Mouse (Mus musculus): ENCODE results near the gene Bnip2. TPM values are rescaled to one million over a fixed set of nuclear protein-coding genes. Genes with fewer than 3 reads are reported as not detected.
A peak's percentile ranks its signal among the peaks of the same experiment; 100 is the strongest.

The Bnip2 gene
- total and polyA plus RNA-seq, 3 experiments = 54.3 to 104 (median 88.1) TPM

DNA sequence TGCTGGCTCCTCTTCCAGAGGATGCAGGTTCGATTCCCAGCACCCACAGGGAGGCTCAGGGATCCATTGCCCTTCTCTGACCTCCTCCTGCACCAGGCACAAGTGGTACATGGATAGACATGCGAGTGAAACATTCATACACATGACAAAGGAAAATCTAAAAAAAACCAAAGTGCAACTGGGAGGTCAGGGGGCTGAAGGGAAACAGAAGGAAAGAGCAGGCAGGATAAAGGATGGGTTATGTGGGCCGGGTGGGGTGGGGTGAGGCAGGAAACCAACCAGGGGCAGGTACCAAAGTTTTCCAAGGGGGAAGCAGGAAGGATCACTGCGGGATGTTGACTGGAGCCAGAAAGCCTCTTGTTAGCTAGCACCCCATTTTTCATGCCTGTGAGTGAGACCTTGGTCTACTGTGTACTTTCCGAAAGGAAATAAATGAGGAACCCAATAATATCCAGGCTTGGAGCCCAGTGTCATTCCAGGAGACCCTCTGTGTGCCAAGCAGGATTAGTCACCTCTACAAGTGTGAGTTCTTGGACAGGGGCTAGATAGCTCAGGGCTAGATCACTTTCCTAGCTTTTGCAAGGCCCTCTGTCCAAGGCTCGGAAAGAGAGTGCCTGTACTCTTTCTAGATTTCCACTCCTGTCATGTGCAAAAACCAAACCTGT is 59.6 kb downstream of the Bnip2 start:
- Histone ChIP-seq H3K9ac (ENCODE audit: insufficient read depth, low read depth) (no peak overlapping the region), H3K4me2 (ENCODE audit: insufficient read depth, low read depth, poor library complexity, severe bottlenecking) (no peak overlapping the region), H3K4me3 (replicated peaks in 1 of 3; ENCODE audit: low read depth in 2 of 3, low read length in 2 of 3, poor library complexity in 1 of 3) (no peak overlapping the region), H3K36me3 (replicated peaks in 1 of 2; ENCODE audit: control insufficient read depth in 1 of 2, insufficient read depth in 1 of 2, low read length in 1 of 2) (no peaks in the 10 kb centered on the region), H3K27ac (ENCODE audit: insufficient read depth, low read depth) (no peak overlapping the region), H3K27me3 (replicated peaks) (no peaks in the 10 kb centered on the region), H3K79me2 (replicated peaks; ENCODE audit: control insufficient read depth, extremely low read depth, insufficient read depth, poor library complexity, severe bottlenecking) (no peaks in the 10 kb centered on the region), H3K4me1 (ENCODE audit: control insufficient read depth in 1 of 2, insufficient read depth in 2 of 2) (peaks cover 0 to 9% of the 10 kb centered on the region in 2 experiments; a peak in 2 of 4 replicates), H3K9me3 (replicated peaks; ENCODE audit: low read length) (no peaks in the 10 kb centered on the region)
- dilution Hi-C loops (cut with MboI; ENCODE audit: extremely low pct_ligation_motif_present, extremely low pct_unique_long_range_greater_than_20kb, low sequenced_read_pairs) (no loop called here), in situ Hi-C loops (cut with MboI; ENCODE audit: low pct_ligation_motif_present, low pct_unique_long_range_greater_than_20kb, low sequenced_read_pairs) (no loop called here)
- no peak for TF ChIP-seq E2F4 (IDR thresholded peaks at IDR 0.05; ENCODE audit: insufficient replicate concordance, low read depth, low read length)
- no peak for TF ChIP-seq JUND (conservative IDR thresholded peaks at IDR 0.05; ENCODE audit: low read depth, low read length)
- no peak for TF ChIP-seq ZKSCAN1 (IDR thresholded peaks at IDR 0.05; ENCODE audit: borderline replicate concordance, low read depth, low read length)
- no peak for TF ChIP-seq UBTF (IDR thresholded peaks at IDR 0.05; ENCODE audit: low read depth, low read length)
- TF ChIP-seq MEF2A (IDR thresholded peaks at IDR 0.05; ENCODE audit: borderline replicate concordance, low read depth, low read length) = no peak
- no peak for TF ChIP-seq MAX (IDR thresholded peaks at IDR 0.05; ENCODE audit: low read length)
- no peak for TF ChIP-seq ZNF384 (IDR thresholded peaks at IDR 0.05; ENCODE audit: low read depth, low read length)
- TF ChIP-seq IRF4 (IDR thresholded peaks at IDR 0.05; ENCODE audit: low read depth, low read length) = no peak
- no peak for TF ChIP-seq RAD21 (IDR thresholded peaks at IDR 0.05; ENCODE audit: low read depth, low read length)
- TF ChIP-seq SMC3 (IDR thresholded peaks at IDR 0.05; ENCODE audit: low read depth, low read length) = no peak
- no peak for TF ChIP-seq JUN (IDR thresholded peaks at IDR 0.05; ENCODE audit: insufficient read depth, low read depth, low read length)
- TF ChIP-seq PAX5 (IDR thresholded peaks at IDR 0.05; ENCODE audit: low read length) = no peak
- TF ChIP-seq USF2 (conservative IDR thresholded peaks at IDR 0.05; ENCODE audit: low read depth, low read length) = no peak
- no peak for TF ChIP-seq ETS1 (conservative IDR thresholded peaks at IDR 0.05; ENCODE audit: low read depth, low read length)
- no peak for TF ChIP-seq CHD2 (IDR thresholded peaks at IDR 0.05; ENCODE audit: low read length)
- no peak for DNase-seq (ENCODE audit: extremely low read depth)

DNA sequence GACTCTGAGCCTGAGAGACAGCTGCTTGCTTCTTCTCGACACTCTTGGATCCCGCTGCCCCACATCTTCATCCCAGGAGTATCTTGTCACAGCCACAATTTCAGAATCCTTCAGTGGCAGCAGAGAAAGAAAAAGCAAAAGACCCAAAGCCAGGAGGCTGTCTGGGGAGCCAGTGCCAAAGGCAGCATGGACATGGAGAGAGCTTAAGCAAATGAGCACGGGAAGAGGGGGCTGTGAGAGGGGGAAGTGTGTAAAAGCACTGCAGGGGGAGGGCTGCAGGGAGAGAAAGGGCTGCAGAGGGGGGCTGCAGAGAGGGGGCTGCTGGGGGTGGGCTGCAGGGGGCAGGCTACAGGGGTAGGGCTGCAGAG is 60.1 kb downstream of the Bnip2 start:
- H3K9ac ChIP-seq (ENCODE audit: insufficient read depth, low read depth) = no peak overlapping the region
- in situ Hi-C loops (cut with MboI; ENCODE audit: low pct_ligation_motif_present, low pct_unique_long_range_greater_than_20kb, low sequenced_read_pairs) (no loop called here), dilution Hi-C loops (cut with MboI; ENCODE audit: extremely low pct_ligation_motif_present, extremely low pct_unique_long_range_greater_than_20kb, low sequenced_read_pairs) (no loop called here)
- H3K36me3 ChIP-seq (replicated peaks in 1 of 2; ENCODE audit: control insufficient read depth in 1 of 2, insufficient read depth in 1 of 2, low read length in 1 of 2) = no peaks in the 10 kb centered on the region
- TF ChIP-seq MEF2A (IDR thresholded peaks at IDR 0.05; ENCODE audit: borderline replicate concordance, low read depth, low read length) (no peak), ELF1 (IDR thresholded peaks at IDR 0.05; ENCODE audit: low read depth, low read length) (no peak), ZMIZ1 (IDR thresholded peaks at IDR 0.05; ENCODE audit: low read depth, low read length) (no peak), CHD1 (IDR thresholded peaks at IDR 0.05; ENCODE audit: low read depth, low read length) (no peak)
- no peak overlapping the region for H3K4me3 ChIP-seq (replicated peaks in 1 of 3; ENCODE audit: low read depth in 2 of 3, low read length in 2 of 3, poor library complexity in 1 of 3)
- no peaks in the 10 kb centered on the region for H3K79me2 ChIP-seq (replicated peaks; ENCODE audit: control insufficient read depth, extremely low read depth, insufficient read depth, poor library complexity, severe bottlenecking)
- peaks cover 0 to 9% of the 10 kb centered on the region in 2 experiments; a peak in 2 of 4 replicates for H3K4me1 ChIP-seq (ENCODE audit: control insufficient read depth in 1 of 2, insufficient read depth in 2 of 2)
- DNase-seq (ENCODE audit: extremely low read depth) = no peak
- H3K27me3 ChIP-seq (replicated peaks) = no peaks in the 10 kb centered on the region
- H3K4me2 ChIP-seq (ENCODE audit: insufficient read depth, low read depth, poor library complexity, severe bottlenecking) = peak overlapping the region; percentile 8; the same call in 1 of the 2 replicates
- H3K9me3 ChIP-seq (replicated peaks; ENCODE audit: low read length) = no peaks in the 10 kb centered on the region
- no peak overlapping the region for H3K27ac ChIP-seq (ENCODE audit: insufficient read depth, low read depth)

Data from CH12.LX (cell line).